Mouse (Mus musculus) bone marrow, adult 2 months (tissue): ENCODE results near the gene Map3k13. TPM values are rescaled to one million over a fixed set of nuclear protein-coding genes. Genes with fewer than 3 reads are reported as not detected.

Source experiments
- H3K27ac ChIP-seq: fragments of 200-500 bp; 2 replicates; pipeline ENCODE4 v1.5.1; 2012; ENCODE audit warnings: low read depth, mild to moderate bottlenecking, control low read depth, inconsistent platforms, low read length; ENCODE audit not compliant: control insufficient read depth, poor library complexity, insufficient read depth
- H3K4me1 ChIP-seq: fragments of 200-500 bp; 2 replicates; pipeline ENCODE4 v1.6.1; 2011; ENCODE audit warnings: low read length; ENCODE audit not compliant: control insufficient read depth, insufficient read depth
- H3K4me3 ChIP-seq: fragments of 200-500 bp; replicated peaks from 2 replicates; pipeline ENCODE3; 2011; ENCODE audit warnings: mild to moderate bottlenecking, low read depth, low read length, control low read depth; ENCODE audit not compliant: control insufficient read depth
- CTCF ChIP-seq: fragments of 200-500 bp; IDR thresholded peaks from 2 replicates; pipeline ENCODE4 v1.5.1; 2011; ENCODE audit warnings: low read length, control low read depth; ENCODE audit not compliant: control insufficient read depth, insufficient read depth
- POLR2A ChIP-seq: fragments of 200-500 bp; IDR thresholded peaks from 2 replicates; pipeline ENCODE4 v1.6.1; 2011; ENCODE audit warnings: low read depth, mild to moderate bottlenecking, control low read depth, low read length, borderline replicate concordance; ENCODE audit not compliant: control insufficient read depth
- WGBS: fragments of 180-500 bp; shearing (Covaris S2); methylation state at CpG from one replicate; pipeline ENCODE4 v1.1.7; 2018; 5-methylcytosine and 5-hydroxymethylcytosine counted together
- polyA plus RNA-seq: library from polyadenylated mRNA; stranded (reverse); fragments of >200 nt; gene quantifications from 2 replicates; pipeline ENCODE4 v1.2.4, GENCODE M21; 2011; ENCODE audit warnings: low replicate concordance; ENCODE audit not compliant: missing spikeins, insufficient read depth, insufficient read length

Gene Map3k13
- polyA plus RNA-seq, 1 experiment: 0.52 TPM

- no peak for TF ChIP-seq POLR2A
- Histone ChIP-seq H3K4me1 (no peaks in the 10 kb centered on the region; the same call in none of the 2 replicates), H3K4me3 (no peak overlapping the region), H3K27ac (no peak overlapping the region)
- 87% methylated on average over 1 of the region's 1 CpGs for WGBS
These were observed 39.3 kb downstream of the Map3k13 start for GRCm38 (mm10) chr16:21833469-21833868.

DNA sequence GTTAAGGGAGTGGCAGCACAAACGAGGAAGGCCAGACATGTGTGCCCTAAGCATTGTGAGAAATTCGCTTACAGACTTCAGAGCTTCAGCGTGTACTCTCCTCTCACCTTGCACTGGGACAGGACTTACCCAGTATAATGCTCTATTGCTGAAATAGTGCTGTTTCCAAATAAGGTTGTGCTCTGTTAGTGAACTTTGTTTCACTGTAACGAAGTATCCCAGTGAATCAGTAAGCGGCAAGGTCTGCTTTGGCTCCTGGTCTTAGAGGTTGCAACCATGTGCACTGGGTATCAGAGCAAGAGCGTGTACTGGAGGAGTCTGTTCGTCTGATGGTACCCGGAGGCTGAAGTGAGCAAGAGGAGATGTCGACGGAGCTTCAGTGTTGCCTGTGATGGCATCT is 39.8 kb downstream of the Map3k13 start:
- Histone ChIP-seq H3K27ac (no peak overlapping the region), H3K4me1 (no peaks in the 10 kb centered on the region; the same call in none of the 2 replicates), H3K4me3 (no peak overlapping the region)
- WGBS: 80% methylated on average over 10 of the region's 10 CpGs
- TF ChIP-seq POLR2A (no peak), CTCF (no peak)

DNA sequence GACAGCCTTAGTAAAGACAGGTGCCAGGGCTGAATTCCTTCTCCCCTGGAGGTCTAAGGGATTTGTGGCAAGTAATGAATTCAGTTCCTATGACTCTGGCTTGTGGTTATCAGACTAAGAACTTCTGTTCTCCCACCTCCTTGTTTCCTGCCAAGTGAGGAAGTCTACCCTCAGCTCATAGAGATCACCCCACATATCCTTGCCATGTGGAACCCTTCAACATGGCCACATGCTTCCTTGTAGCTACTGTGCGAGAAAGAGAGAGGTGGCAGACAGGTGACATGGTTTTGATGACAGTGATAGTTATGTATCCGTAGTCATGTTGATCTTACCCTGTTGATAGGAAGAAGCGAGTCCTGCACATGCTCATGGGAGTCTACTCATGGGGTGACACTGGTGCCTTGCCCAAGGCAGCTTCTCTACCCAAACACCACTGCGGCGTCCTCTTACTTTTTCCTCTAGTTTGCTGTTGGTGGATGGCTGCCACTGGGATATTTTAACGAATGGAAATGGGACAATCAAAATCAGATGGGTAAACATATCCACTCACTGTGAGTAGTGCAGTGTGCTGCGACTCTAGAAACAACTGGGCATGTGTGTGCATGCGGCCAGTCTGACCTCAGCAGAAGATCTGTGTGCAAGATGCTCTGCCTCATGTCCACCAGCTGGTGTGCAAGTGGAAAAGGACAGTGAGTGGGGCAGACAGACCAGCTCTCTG is 40.9 kb downstream of the Map3k13 start:
- no peak overlapping the region for H3K27ac ChIP-seq
- H3K4me1 ChIP-seq: no peaks in the 10 kb centered on the region; the same call in none of the 2 replicates
- no peak for TF ChIP-seq CTCF
- no peak for TF ChIP-seq POLR2A
- H3K4me3 ChIP-seq: no peak overlapping the region
- 65% methylated on average over 8 of the region's 8 CpGs for WGBS

DNA sequence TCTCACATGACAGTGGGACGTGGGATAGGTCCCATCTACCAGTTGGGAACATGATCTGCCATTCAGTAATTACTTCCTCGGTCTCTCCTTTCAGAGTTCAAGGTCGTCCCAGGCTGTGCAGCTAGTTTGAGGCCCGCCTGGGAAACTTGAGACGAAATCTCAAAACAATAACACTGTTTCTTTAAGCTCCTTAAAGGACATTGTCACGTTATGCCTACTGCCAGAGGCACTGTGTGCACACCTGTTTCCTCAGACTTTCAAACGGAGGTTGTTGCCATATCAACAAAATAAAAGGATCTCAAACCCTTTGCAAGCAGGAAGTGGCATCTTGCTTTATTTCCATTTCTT is 41.4 kb downstream of the Map3k13 start:
- H3K4me1 ChIP-seq: no peaks in the 10 kb centered on the region; the same call in none of the 2 replicates
- 42% methylated on average over 7 of the region's 7 CpGs for whole genome bisulfite sequencing
- H3K4me3 ChIP-seq: no peak overlapping the region
- TF ChIP-seq POLR2A: no peak
- TF ChIP-seq CTCF: no peak
- H3K27ac ChIP-seq: no peak overlapping the region

DNA sequence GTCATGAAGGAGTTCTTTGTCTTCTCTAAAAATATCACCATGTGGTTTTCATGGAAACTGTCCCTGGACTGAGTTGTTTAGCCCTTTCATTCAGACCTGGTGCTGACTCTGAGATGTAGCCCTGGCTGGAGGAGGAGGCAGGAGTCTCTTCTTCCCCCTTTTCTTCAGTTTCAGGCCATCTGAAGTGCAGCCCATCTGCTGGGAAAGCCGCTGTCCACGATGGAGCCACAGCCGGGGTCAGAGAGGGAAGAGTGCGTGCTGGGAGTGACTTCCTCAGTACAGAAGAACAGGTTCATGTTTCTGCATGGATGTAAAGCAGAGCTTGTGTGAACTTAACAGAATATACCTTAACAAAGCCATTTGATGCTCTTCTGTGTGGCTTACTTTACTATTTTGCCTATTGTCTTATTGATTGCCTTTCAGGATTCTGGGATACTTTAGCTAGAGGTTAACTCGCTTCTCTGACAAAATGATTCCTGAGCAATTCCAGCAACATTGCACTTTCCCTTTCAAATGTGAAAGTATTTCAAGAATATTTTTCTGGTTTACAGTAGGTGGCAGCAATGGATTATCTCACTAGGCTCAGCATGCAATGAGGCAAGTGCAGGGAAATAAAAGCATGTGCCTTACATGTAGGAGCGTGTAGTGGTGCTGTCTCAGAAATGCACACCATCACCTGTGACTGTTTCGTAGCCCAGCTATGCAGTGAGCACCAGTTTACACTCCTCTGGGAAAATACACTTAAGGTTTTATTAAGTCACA is 42.3 kb downstream of the Map3k13 start:
- no peak for TF ChIP-seq POLR2A
- TF ChIP-seq CTCF: no peak
- 16% methylated on average over 7 of the region's 7 CpGs for WGBS
- no peaks in the 10 kb centered on the region; the same call in 1 of the 2 replicates for H3K4me1 ChIP-seq
- no peak overlapping the region for H3K27ac ChIP-seq
- no peak overlapping the region for H3K4me3 ChIP-seq

- TF ChIP-seq POLR2A (no peak), CTCF (no peak)
- Histone ChIP-seq H3K27ac (no peak overlapping the region), H3K4me3 (no peak overlapping the region), H3K4me1 (no peaks in the 10 kb centered on the region; the same call in 1 of the 2 replicates)
- WGBS: 78% methylated on average over 6 of the region's 6 CpGs
These were observed 43.5 kb downstream of the Map3k13 start for GRCm38 (mm10) chr16:21837694-21838093.

GRCm38 (mm10) chr16:21845800-21846671 is 51.9 kb downstream of the Map3k13 start:
- H3K4me1 ChIP-seq: no peaks in the 10 kb centered on the region
- WGBS: 3% methylated on average over 16 of the region's 16 CpGs
- H3K4me3 ChIP-seq: no peak overlapping the region
- no peak overlapping the region for H3K27ac ChIP-seq
- TF ChIP-seq POLR2A (no peak), CTCF (no peak)

GRCm38 (mm10) chr16:21848444-21848843 is 54.3 kb downstream of the Map3k13 start:
- Histone ChIP-seq H3K4me3 (no peak overlapping the region), H3K4me1 (no peaks in the 10 kb centered on the region), H3K27ac (no peak overlapping the region)
- WGBS: 83% methylated on average over 3 of the region's 3 CpGs
- no peak for TF ChIP-seq CTCF
- TF ChIP-seq POLR2A: no peak
